Mouse (Mus musculus): ENCODE data around the gene Hexim1.

DNA sequence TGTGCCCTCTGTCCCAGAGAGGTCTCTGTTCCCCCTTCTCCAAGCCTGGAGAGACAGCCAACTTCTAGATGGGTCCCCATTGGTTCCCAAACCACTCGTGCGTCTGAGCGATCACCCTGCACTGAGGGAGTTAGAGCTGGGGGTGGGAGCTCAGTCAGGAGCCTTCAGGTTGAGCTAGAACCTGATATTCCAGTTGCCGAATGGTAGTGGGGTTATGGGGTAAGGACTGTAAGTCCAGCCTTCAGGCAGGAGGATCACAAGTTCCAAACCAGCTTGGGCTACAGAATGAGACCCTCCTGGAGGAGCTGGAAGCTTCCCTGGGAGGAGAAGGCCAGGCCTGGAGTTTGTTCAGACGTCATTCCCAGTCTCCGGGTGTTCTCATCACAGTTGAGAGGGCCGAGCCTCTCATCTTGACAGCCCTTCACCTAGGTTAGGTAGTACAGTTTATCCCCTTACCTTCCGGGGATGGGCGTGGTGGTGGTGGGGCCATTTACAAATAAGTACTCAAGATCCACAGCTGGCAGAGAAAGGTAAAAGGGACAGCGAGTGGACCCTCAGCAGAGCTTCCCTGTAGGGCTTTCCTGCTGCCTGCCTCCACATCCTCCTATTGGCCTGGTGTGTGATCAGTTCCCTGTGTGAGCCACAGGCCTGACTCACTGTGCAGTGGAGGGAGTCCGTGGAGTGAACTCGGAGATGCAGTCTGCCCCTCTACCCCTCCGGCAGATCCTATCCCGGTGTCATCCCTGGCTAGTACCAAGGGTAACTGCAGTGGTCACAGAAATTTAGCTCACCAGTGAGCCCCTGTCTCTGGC is 24.1 kb downstream of the Hexim1 start:
- no peak for TF ChIP-seq CTCF (IDR thresholded peaks at IDR 0.05; ENCODE audit: low read depth, low read length)
- TF ChIP-seq POLR2A (IDR thresholded peaks at IDR 0.05; ENCODE audit: extremely low read depth, insufficient read depth, low read length), result no peak
